Mouse (Mus musculus): ENCODE results near the gene Endog. TPM values are rescaled to one million over a fixed set of nuclear protein-coding genes. Genes with fewer than 3 reads are reported as not detected.

Gene Endog
- total RNA-seq, 2 experiments from 2014 or later: 27.3 to 33.4 TPM

DNA sequence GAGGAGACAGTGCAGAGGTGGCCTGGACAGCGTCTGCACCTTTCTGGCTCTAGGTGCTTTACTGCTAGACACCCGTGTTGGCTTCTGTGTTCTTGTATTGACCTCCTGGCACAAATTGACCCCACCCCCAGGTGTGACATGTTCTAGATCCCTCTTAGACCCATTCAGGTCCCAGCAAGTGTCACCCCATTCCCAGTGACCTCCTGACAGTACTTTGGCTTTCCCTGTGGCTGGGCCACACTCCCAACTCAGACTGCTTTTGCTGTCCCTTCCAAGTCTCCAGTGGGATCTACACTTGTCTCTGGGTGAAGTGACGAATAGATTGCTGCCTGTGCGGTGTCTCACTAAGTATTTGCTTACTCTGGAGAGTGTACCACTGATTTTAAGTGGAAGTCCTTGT is 36.1 kb downstream of the Endog start:
- DNase-seq (ENCODE audit: low spot score in 2 of 2): no peak

DNA sequence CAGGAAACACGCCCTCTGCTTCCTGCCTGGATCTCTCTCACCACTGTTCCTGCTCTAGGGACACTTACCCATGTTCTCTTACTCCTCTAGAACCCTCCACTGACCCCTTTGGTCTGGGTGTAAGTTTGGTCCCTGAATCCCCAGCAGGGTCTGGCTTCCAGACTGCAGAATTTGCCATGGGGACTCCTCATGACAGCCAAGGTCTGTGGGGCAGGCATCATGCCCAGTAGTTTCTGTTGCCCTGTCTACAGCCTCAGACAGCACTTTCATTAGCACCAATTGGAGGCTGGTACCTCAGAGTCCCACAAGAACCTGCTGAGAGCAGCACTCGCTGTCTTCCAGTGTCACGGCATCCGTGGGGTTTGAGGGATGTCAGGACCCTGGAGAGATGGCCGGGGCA is 36.6 kb downstream of the Endog start:
- no peak for DNase-seq (ENCODE audit: low spot score in 2 of 2)

DNA sequence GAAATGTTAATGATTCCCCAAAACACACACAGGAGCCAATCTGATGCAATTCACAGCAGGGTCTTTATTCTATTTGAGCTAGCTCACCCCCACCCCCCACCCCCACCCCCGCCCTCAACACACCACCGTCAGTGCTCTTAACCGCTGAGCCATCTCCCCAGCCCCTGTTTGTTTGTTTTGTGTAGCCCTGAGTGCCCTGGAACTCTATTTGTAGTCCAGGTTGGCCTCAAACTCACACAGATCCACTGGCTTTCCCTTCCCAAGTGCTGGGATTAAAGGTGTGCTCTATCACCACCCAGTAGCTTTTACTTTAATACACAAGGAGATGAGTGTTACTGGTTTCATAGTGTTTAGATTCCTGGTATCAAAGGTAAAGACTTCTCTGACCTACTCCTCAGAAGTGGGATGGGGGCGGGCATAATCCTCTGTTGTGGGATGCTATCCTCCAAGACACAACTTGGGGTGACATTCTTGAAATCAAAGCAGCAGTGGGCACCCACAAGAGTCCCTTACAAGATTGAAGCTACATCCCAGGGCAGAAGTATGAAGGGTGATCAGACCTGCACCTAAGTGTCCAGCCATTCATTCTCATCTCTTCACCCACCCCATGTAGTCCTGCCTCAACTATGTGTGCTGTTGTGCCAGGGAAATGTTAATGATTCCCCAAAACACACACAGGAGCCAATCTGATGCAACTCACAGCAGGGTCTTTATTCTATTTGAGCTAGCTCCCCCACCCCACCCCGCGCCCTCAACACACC is 40.3 kb downstream of the Endog start:
- DNase-seq (ENCODE audit: low spot score in 2 of 2): no peak

DNA sequence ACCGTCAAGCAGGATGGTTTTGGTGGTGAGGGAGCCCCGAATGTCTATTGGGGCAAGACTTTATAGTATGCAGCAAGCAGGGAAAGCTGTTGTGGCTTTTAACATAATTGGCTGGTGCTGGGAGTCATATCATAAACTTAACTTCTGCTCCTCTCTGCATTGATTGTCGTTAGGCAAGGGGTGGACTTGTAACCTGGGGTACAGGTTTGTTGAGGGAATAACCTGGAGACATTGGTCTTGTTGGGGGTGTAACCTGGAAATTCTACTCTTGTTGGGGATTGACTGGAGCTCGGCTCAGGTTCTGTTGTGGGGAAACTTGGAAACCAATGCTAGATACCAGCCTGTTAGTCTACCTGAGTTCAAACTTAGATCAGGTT is 40.9 kb downstream of the Endog start:
- DNase-seq (ENCODE audit: low spot score in 2 of 2): no peak

- no peak for DNase-seq (ENCODE audit: low spot score in 2 of 2)
Observed at GRCm38 (mm10) chr2:30212951-30213350, 41.7 kb downstream of the Endog start.

- DNase-seq (ENCODE audit: low spot score in 2 of 2): no peak
Observed at GRCm38 (mm10) chr2:30214745-30215144, 43.5 kb downstream of the Endog start.

DNA sequence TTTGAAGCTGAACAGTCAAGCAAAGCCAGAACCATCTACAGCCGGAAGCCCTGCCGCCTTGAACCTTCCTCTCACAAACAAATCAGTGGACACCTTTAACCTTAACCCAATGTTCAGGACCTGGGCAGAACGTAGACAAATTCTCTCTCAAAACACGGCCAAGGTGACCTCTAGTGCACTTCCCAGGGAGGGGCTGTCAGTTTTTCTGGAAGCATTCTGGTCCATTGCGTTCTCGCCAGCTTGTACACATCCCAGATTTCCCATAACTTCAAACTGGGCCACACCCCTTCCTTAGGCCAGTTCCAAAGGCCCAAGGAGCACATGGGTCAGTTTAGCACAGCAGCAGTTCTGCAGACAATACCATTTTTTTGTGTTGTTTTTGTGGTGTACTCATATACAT is 44.2 kb downstream of the Endog start:
- no peak for DNase-seq (ENCODE audit: low spot score in 2 of 2)

DNA sequence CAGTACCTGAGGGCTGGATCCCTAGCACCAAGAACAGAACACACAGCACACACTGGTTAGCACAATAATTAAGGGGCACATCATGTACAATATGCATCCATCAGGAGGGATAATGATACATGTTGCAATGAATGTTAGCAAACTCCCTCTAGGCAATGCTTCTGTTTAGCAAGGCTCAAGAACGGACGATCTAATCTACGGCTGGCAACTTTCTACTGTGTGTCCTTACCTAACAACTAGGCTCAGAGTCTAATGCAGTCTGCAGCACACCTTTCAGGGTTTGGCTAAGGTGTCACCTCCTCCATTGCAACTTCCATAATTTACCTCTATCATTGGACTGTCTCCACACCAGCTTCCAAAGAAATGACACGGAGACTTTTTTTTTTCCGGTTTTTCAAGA is 45.0 kb downstream of the Endog start:
- no peak for DNase-seq (ENCODE audit: low spot score in 2 of 2)

Other genes with a start within 250 kb of the Endog start
- gene Gle1, start 236.1 kb upstream of the Endog start, total RNA-seq (2021): 10 to 100 TPM; 41.4 to 44.6 TPM
- 100 to 1,000 TPM; 230 to 284 TPM for gene Sptan1, start 205.9 kb upstream of the Endog start, total RNA-seq (2021)
- 10 to 100 TPM; 35.9 to 39.2 TPM for gene Wdr34, start 122.6 kb upstream of the Endog start, total RNA-seq (2021)
- 100 to 1,000 TPM; 326 to 328 TPM for gene Set, start 114.1 kb upstream of the Endog start, total RNA-seq (2021)
- gene Pkn3, start 93.8 kb upstream of the Endog start, total RNA-seq (2021): 10 to 100 TPM; 11.4 to 12.4 TPM
- 10 to 100 TPM; 17.5 to 18.5 TPM for gene Zdhhc12, start 77.8 kb upstream of the Endog start, total RNA-seq (2021)
- gene Zer1, start 46.9 kb upstream of the Endog start, total RNA-seq (2021): 10 to 100 TPM; 55.4 to 56.2 TPM
- gene Tbc1d13, start 37.7 kb upstream of the Endog start, total RNA-seq (2021): 10 to 100 TPM; 66.6 to 68.6 TPM
- 10 to 100 TPM; 25.1 to 26.2 TPM for gene Spout1, start 7.0 kb downstream of the Endog start, total RNA-seq (2021)
- gene Kyat1, start 34.4 kb downstream of the Endog start, total RNA-seq (2021): 10 to 100 TPM; 19.9 to 21.6 TPM
- 10 to 100 TPM; 46.2 to 47.3 TPM for gene Lrrc8a, start 66.2 kb downstream of the Endog start, total RNA-seq (2021)
- gene Gm28035, start 69.1 kb downstream of the Endog start, total RNA-seq (2021): 1 to 10 TPM; 1.3 TPM
- 10 to 100 TPM; 15.4 to 16.6 TPM for gene Phyhd1, start 94.7 kb downstream of the Endog start, total RNA-seq (2021)
- gene Gm28038, start 109.5 kb downstream of the Endog start, total RNA-seq (2021): not detected
- gene Dolk, start 114.8 kb downstream of the Endog start, total RNA-seq (2021): 10 to 100 TPM; 36.0 to 36.5 TPM
- 10 to 100 TPM; 46.9 TPM for gene Nup188, start 114.9 kb downstream of the Endog start, total RNA-seq (2021)
- 100 to 1,000 TPM; 106 to 107 TPM for gene Sh3glb2, start 187.8 kb downstream of the Endog start, total RNA-seq (2021)
- 10 to 100 TPM; 65.1 to 71.1 TPM for gene Miga2, start 192.7 kb downstream of the Endog start, total RNA-seq (2021)
- 10 to 100 TPM; 25.9 to 33.9 TPM for gene Dolpp1, start 220.8 kb downstream of the Endog start, total RNA-seq (2021)
- gene Crat, start 244.3 kb downstream of the Endog start, total RNA-seq (2021): 10 to 100 TPM; 77.6 to 90.3 TPM
- gene Ptpa, start 244.5 kb downstream of the Endog start, total RNA-seq (2021): 100 to 1,000 TPM; 165 to 169 TPM

Measured in adrenal gland, postnatal 4 days (tissue).